Mouse (Mus musculus) liver, embryonic 12.5 days (tissue): ENCODE data around the gene Sem1. TPM values are rescaled to one million over a fixed set of nuclear protein-coding genes. Genes with fewer than 3 reads are reported as not detected.

ENCODE experiments used
- ATAC-seq: fragments of 200-750 bp; cut with Nextera tagmentation; 2 replicates; pipeline ENCODE4 v1.8.0; 2017; ENCODE audit warnings: moderate number of reproducible peaks, mild to moderate bottlenecking, moderate library complexity
- H3K27ac ChIP-seq: fragments of 300-500 bp; sonication (generic); 2 replicates; pipeline ENCODE4 v1.5.1; 2016; ENCODE audit warnings: mild to moderate bottlenecking
- H3K27me3 ChIP-seq: fragments of 300-500 bp; sonication (generic); replicated peaks from 2 replicates; pipeline ENCODE4 v1.6.1; 2016; ENCODE audit warnings: mild to moderate bottlenecking, moderate library complexity
- H3K36me3 ChIP-seq: fragments of 300-500 bp; sonication (generic); 2 replicates; pipeline ENCODE4 v1.6.1; 2016; ENCODE audit warnings: mild to moderate bottlenecking, moderate library complexity
- H3K4me1 ChIP-seq: fragments of 300-500 bp; sonication (generic); 2 replicates; pipeline ENCODE4 v1.6.1; 2016
- H3K4me2 ChIP-seq: fragments of 300-500 bp; sonication (generic); 2 replicates; pipeline ENCODE4 v1.6.1; 2016; ENCODE audit warnings: mild to moderate bottlenecking, moderate library complexity
- H3K4me3 ChIP-seq: fragments of 300-500 bp; sonication (generic); 2 replicates; pipeline ENCODE4 v1.5.1; 2016; ENCODE audit warnings: mild to moderate bottlenecking, moderate library complexity
- H3K9ac ChIP-seq: fragments of 300-500 bp; sonication (generic); 2 replicates; pipeline ENCODE4 v1.6.1; 2016; ENCODE audit warnings: mild to moderate bottlenecking, moderate library complexity
- H3K9me3 ChIP-seq: fragments of 300-500 bp; sonication (generic); replicated peaks from 2 replicates; pipeline ENCODE4 v1.6.1; 2016; ENCODE audit warnings: mild to moderate bottlenecking, moderate library complexity
- WGBS: fragments of 180-500 bp; shearing (Covaris S2); methylation state at CpG from one replicate; pipeline ENCODE4 v1.1.7; 2016; ENCODE audit not compliant: insufficient replicate concordance; 5-methylcytosine and 5-hydroxymethylcytosine counted together
- polyA plus RNA-seq: library from polyadenylated mRNA; unstranded; fragments of >200 nt; fragmentation: Nextera tagmentation; extraction: Ambion mirVana; gene quantifications from 2 replicates; pipeline ENCODE4 v1.2.1, GENCODE M21; 2016

Sem1 gene
- polyA plus RNA-seq = 143 and 152 TPM in 2 replicates

GRCm38 (mm10) chr6:6578304-6579149 lies at the start of gene Sem1:
Sem1 (minus strand) TSS chr6:6578663.
- Histone ChIP-seq H3K27ac (peak within 1 kb of the TSS; percentile 90), H3K9ac (peak within 1 kb of the TSS; percentile 90), H3K9me3 (no peaks in the 10 kb centered on the region), H3K4me3 (peak within 1 kb of the TSS; percentile 84), H3K4me1 (peaks cover 5% of the 10 kb centered on the region), H3K4me2 (peak within 1 kb of the TSS; percentile 69), H3K27me3 (no peaks in the 10 kb centered on the region), H3K36me3 (peaks cover 10% of the 10 kb centered on the region)
- WGBS = 1% methylated on average over 59 of the region's 59 CpGs
- peak; percentile 97 for ATAC-seq

- Histone ChIP-seq H3K36me3 (no peaks in the 10 kb centered on the region), H3K4me2 (no peak overlapping the region), H3K9ac (no peak overlapping the region), H3K9me3 (no peaks in the 10 kb centered on the region), H3K27me3 (no peaks in the 10 kb centered on the region), H3K4me3 (no peak overlapping the region), H3K4me1 (no peaks in the 10 kb centered on the region), H3K27ac (no peak overlapping the region)
- WGBS = 52% methylated on average over 16 of the region's 16 CpGs
- ATAC-seq = no peak
Observed at GRCm38 (mm10) chr6:6622846-6623749, 44.6 kb upstream of the Sem1 start.

DNA sequence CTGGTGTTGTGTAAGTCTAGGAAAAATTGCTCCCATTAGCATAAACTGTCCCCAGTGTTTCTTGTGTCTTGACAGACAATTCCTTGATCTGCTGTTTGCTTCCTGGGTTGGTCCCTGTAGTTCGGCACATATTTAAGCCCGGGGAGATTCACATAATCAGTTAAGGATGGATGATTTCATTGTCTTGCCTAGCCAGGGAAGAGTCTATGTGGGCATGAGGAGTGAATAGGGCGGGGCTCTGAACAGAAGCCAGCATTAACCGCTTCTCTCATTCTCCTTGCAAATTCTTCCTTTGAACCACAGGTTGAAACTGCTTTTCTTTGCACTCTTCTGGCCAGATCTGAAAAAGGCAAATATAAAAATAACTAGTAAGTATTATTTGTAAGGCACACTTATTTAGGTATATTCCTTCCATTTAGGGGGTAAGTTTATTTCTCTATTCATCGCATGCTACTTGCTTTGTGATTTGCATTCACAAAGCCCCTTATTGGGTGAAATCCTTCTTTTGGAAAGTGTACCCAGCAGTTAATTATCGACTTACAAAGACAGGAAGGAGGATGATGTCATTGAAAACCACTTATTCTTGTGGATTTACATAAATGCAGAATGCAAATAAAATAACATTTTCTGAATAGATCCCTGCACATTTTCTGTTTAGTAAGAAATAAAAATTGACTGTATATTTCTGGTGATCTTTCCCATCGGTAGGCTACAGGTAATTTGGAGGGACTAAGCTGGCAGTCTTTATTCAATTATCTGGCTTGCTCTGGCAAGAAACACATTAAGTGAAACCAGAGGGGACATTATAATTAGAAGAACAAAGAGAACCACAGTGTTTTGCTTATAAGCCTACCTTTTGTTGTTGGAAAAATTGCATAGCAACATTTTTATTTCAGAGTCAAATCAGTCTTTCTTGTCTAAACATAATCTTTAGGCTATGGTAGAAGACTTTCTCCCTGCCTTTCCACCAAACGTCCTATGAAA lies 25.4 kb upstream of the Sem1 start:
- no peaks in the 10 kb centered on the region for H3K36me3 ChIP-seq
- no peak for ATAC-seq
- H3K27ac ChIP-seq = no peak overlapping the region
- no peaks in the 10 kb centered on the region for H3K27me3 ChIP-seq
- H3K9me3 ChIP-seq = no peaks in the 10 kb centered on the region
- H3K9ac ChIP-seq = no peak overlapping the region
- H3K4me1 ChIP-seq = no peaks in the 10 kb centered on the region
- H3K4me3 ChIP-seq = no peak overlapping the region
- H3K4me2 ChIP-seq = no peak overlapping the region
- WGBS = 57% methylated on average over 8 of the region's 8 CpGs

DNA sequence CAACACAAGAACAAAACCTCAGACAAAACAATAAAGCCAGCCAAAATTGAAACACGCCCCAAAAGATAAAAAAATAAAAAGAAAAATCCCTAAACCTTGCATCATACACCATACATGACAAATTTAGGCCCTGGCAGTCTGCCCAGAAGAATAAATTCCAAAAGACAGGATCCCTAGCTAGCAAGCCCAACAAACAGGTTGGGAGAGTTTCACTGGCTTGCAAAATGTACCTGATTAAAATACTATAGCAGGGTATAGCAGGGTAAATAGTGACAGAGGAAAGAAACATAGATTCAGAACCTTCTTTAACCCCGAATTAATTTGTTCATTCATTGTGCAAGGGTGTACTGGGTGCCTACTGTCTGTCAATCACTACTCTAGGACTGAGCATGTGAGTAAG lies 7.8 kb upstream of the Sem1 start:
- Histone ChIP-seq H3K4me3 (no peak overlapping the region), H3K36me3 (no peaks in the 10 kb centered on the region), H3K9ac (no peak overlapping the region), H3K27me3 (no peaks in the 10 kb centered on the region), H3K27ac (no peak overlapping the region), H3K4me2 (no peak overlapping the region), H3K4me1 (no peaks in the 10 kb centered on the region), H3K9me3 (no peaks in the 10 kb centered on the region)
- 58% methylated on average over 2 of the region's 2 CpGs for WGBS
- no peak for ATAC-seq

DNA sequence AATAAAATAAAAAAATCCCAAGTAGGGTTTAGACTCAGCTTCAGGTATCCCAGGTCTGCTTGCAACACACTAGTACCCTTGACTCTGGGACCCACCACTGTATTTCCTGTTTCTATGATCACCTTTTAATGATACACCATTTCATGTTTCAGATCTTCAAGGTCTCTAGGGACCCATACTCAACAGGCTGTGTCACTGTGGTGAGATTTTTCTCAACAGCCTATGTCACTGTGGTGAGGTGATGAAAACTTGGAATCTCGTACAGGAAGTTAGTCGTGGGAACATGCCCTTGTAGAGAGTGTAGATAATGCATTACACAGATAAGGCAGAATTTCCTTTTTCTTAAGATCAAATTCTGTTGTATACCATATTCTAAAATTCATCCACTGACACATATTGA lies 3.4 kb upstream of the Sem1 start:
- ATAC-seq = no peak
- Histone ChIP-seq H3K27ac (no peak overlapping the region), H3K27me3 (no peaks in the 10 kb centered on the region), H3K4me3 (no peak overlapping the region), H3K4me2 (no peak overlapping the region), H3K4me1 (peaks cover 2% of the 10 kb centered on the region), H3K36me3 (no peaks in the 10 kb centered on the region), H3K9me3 (no peaks in the 10 kb centered on the region), H3K9ac (no peak overlapping the region)
- WGBS = 23% methylated on average over 2 of the region's 2 CpGs

DNA sequence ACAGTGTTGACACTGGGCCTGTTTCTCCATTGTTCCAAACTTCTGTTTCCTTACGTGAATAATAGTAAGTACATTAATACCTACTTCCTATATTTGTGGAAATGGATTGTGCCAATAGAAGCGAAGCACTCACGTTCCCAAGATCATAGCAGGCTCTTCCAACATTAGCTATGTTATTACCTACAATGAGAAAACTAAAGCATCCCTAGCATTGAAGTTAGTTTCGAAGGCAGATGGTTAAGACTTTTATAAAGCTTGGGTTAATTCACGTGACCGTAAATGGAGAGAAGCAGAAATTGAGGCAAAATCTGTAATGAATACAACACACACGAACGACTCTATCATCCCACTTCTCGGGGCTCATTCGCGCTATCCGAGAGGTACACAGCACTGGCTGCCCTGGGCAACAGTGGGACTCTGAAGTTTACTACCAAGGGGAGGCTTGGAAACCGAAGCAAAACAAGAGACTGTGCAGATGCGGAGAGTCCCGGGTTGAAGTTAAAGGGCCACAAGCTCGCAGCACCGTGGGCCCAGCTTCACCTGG lies 650 bp downstream of the Sem1 start:
- ATAC-seq = peak; percentile 77
- Histone ChIP-seq H3K9ac (peak overlapping the region; percentile 90), H3K9me3 (no peaks in the 10 kb centered on the region), H3K36me3 (peaks cover 10% of the 10 kb centered on the region), H3K27ac (peak overlapping the region; percentile 90), H3K4me2 (peak overlapping the region; percentile 69), H3K4me3 (peak overlapping the region; percentile 84), H3K27me3 (no peaks in the 10 kb centered on the region), H3K4me1 (peaks cover 5% of the 10 kb centered on the region)
- 1% methylated on average over 17 of the region's 17 CpGs for WGBS

DNA sequence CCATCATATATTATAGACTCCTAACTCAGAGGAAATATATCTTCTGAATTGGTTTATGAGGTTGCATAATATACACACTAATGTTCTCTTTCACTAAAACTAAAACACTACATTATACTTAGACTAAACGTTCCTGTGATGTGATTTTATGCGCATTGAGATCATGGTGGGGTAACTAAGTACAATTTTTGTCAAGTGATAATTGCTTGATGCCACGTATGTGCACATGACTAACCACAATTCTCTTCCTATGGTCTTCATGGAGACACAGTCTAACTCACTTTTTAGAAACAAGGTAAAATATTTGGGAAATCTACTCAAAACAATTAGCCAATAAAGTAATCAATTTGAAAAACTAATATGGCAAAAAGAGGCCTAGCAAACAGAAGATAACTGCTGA lies 1.2 kb downstream of the Sem1 start:
- no peak for ATAC-seq
- Histone ChIP-seq H3K27ac (no peak overlapping the region), H3K9ac (peak overlapping the region; percentile 90), H3K4me3 (peak overlapping the region; percentile 84), H3K4me1 (peaks cover 5% of the 10 kb centered on the region), H3K27me3 (no peaks in the 10 kb centered on the region), H3K9me3 (no peaks in the 10 kb centered on the region), H3K36me3 (peaks cover 10% of the 10 kb centered on the region), H3K4me2 (peak overlapping the region; percentile 69)
- 56% methylated on average over 3 of the region's 3 CpGs for WGBS

DNA sequence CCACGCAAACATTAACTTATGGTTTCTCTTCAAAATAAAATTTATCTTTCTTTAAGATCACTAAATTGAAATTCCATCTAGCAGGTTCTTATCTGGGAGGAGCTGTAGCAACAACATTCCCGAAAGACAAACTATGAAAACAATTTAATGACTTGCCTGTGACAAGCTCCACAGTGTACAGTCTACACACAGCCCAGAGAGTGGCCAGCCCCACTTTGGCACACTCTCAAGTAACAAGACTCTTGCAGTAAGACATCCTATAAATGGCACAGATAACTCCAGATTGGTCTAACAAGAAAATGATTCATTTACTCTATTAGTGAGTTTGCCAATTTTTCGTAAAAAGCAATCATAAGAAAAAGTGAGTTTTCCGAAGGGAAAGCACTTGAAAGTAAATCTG lies 2.7 kb downstream of the Sem1 start:
- H3K9me3 ChIP-seq = no peaks in the 10 kb centered on the region
- peaks cover 5% of the 10 kb centered on the region for H3K4me1 ChIP-seq
- no peak overlapping the region for H3K4me2 ChIP-seq
- no peak overlapping the region for H3K27ac ChIP-seq
- H3K36me3 ChIP-seq = peaks cover 10% of the 10 kb centered on the region
- no peak for ATAC-seq
- no peaks in the 10 kb centered on the region for H3K27me3 ChIP-seq
- H3K9ac ChIP-seq = no peak overlapping the region
- 87% methylated on average over 4 of the region's 4 CpGs for WGBS
- H3K4me3 ChIP-seq = no peak overlapping the region

DNA sequence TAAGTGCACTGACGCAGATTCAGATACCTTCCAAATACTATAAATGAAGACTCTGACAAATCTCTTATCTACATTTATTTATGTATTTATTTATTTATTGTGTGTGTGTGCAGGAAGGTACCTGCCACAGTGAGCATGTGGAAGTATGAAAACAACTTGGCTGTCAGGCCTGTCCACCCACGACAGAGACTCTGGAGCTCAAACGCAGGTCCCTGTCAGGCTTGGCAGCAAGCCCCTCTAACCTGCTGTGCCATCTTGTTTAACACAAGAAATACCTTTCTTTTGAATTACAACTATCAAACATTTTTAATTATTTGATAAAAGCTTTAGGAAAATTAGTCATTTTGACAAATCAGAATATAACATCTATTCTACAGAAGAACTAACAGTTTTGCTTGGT lies 10.0 kb downstream of the Sem1 start:
- H3K4me2 ChIP-seq = no peak overlapping the region
- no peak for ATAC-seq
- H3K4me1 ChIP-seq = peaks cover 5% of the 10 kb centered on the region; the same call in 1 of the 2 replicates
- no peak overlapping the region for H3K9ac ChIP-seq
- H3K36me3 ChIP-seq = peaks cover 2% of the 10 kb centered on the region; the same call in 1 of the 2 replicates
- H3K9me3 ChIP-seq = no peaks in the 10 kb centered on the region
- H3K4me3 ChIP-seq = no peak overlapping the region
- no peak overlapping the region for H3K27ac ChIP-seq
- 77% methylated on average over 3 of the region's 3 CpGs for WGBS
- H3K27me3 ChIP-seq = no peaks in the 10 kb centered on the region

- Histone ChIP-seq H3K27me3 (no peaks in the 10 kb centered on the region), H3K27ac (no peak overlapping the region), H3K36me3 (peaks cover 6% of the 10 kb centered on the region; the same call in 1 of the 2 replicates), H3K4me2 (no peak overlapping the region), H3K9ac (no peak overlapping the region), H3K4me3 (no peak overlapping the region), H3K9me3 (no peaks in the 10 kb centered on the region), H3K4me1 (peaks cover 19% of the 10 kb centered on the region)
- no peak for ATAC-seq
- 80% methylated on average over 5 of the region's 5 CpGs for whole genome bisulfite sequencing
Observed at GRCm38 (mm10) chr6:6563691-6564090, 14.8 kb downstream of the Sem1 start.

DNA sequence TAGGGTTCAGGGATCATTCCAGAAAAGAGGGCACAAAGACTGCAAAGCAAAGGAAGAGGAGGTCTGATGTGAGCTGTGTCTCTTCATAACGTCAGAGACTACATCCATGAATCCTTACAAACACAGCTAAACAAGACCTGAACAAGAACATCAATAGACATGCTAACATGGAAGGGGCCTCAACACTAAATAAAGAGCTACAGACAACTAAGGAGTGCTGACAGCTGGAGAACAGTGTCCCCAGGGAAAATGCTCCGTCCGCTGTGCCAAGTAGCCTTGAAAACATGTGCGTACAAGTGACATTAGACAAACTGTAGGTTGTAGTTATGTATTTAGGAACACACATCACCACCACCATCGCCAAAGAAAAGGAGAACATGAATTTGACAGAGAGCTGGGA lies 15.7 kb downstream of the Sem1 start:
- Histone ChIP-seq H3K27me3 (no peaks in the 10 kb centered on the region), H3K4me1 (peaks cover 19% of the 10 kb centered on the region), H3K9me3 (no peaks in the 10 kb centered on the region), H3K4me2 (no peak overlapping the region), H3K9ac (no peak overlapping the region), H3K27ac (no peak overlapping the region), H3K4me3 (no peak overlapping the region), H3K36me3 (peaks cover 9% of the 10 kb centered on the region; the same call in 1 of the 2 replicates)
- ATAC-seq = no peak
- WGBS = 85% methylated on average over 5 of the region's 5 CpGs
